Mouse (Mus musculus) CD4-positive naive resting alpha-beta T cell, adult 76 days (primary cell): ENCODE results near the gene Cdc40. TPM values are rescaled to one million over a fixed set of nuclear protein-coding genes. Genes with fewer than 3 reads are reported as not detected.

Experiments
- total RNA-seq: library from RNA; stranded (reverse); gene quantifications from one replicate; pipeline ENCODE4 v1.2.4, GENCODE M21; 2023

The Cdc40 gene
- total RNA-seq: 64.8 TPM

GRCm38 (mm10) chr10:40882831-40883643 is at the start of gene Cdc40, which contains the start of gene Wasf1:
TSS of gene Cdc40 (minus strand) at chr10:40883311.
TSS of gene Wasf1 (plus strand) at chr10:40883475.

Other genes with a start within 250 kb of the Cdc40 start
- not detected for gene Mettl24, start 200.0 kb downstream of the Cdc40 start, total RNA-seq
- not detected for gene Wasf1, start 164 bp upstream of the Cdc40 start, total RNA-seq
- gene Gpr6, start 189.0 kb upstream of the Cdc40 start, total RNA-seq: not detected